Mouse (Mus musculus) heart, postnatal 36 days (tissue): Measurements from ENCODE around the gene Dbp. TPM values are rescaled to one million over a fixed set of nuclear protein-coding genes. Genes with fewer than 3 reads are reported as not detected.

ENCODE experiments used
- DNase-seq, 2 experiments: peaks; one replicate each; pipeline ENCODE4 v3.0.0; 2021 to 2022
- intact Hi-C: fragments of 180-260 bp; cut with DNase I; formaldehyde crosslinking; loops from one replicate; pipeline ENCODE4 v1.15.1; 2025
- total RNA-seq, 2 experiments: library from RNA; stranded (reverse); gene quantifications; 2 replicates each; pipeline ENCODE4 v1.2.3; 2021

Gene Dbp
- total RNA-seq, 2 experiments from 2014 or later: 44.4 to 158 TPM

- intact Hi-C loops: loop anchor here (5.0 kb wide), 1 partner anchor 997 kb away; no protein-coding TSS in a partner anchor
- no peak for DNase-seq
These were observed 4.9 kb downstream of the Dbp start for GRCm38 (mm10) chr7:45709677-45710355.

GRCm38 (mm10) chr7:45710477-45711191, 5.7 kb downstream of the Dbp start:
- DNase-seq: peak; percentile 28 to 37
- intact Hi-C loops: no loop called here

- intact Hi-C loops: no loop called here
- no peak for DNase-seq
These were observed 6.6 kb downstream of the Dbp start for GRCm38 (mm10) chr7:45711316-45712021.

- intact Hi-C loops: no loop called here
- DNase-seq: peak; percentile 40 to 52
These were observed 7.3 kb downstream of the Dbp start for GRCm38 (mm10) chr7:45712022-45712757.

- DNase-seq: no peak
- intact Hi-C loops: no loop called here
These were observed 8.5 kb downstream of the Dbp start for GRCm38 (mm10) chr7:45713396-45713795.

GRCm38 (mm10) chr7:45713881-45714520, 9.1 kb downstream of the Dbp start:
- no peak for DNase-seq
- intact Hi-C loops: no loop called here

- intact Hi-C loops: loop anchor here (5.0 kb wide), 1 partner anchor 208 kb away; the partner anchor contains the start of genes Ccdc114 and Emp3
- no peak for DNase-seq
These were observed 9.8 kb downstream of the Dbp start for GRCm38 (mm10) chr7:45714630-45715089.

- peak; percentile 94 to 95 for DNase-seq
- intact Hi-C loops: loop anchor here (5.0 kb wide), 1 partner anchor 207 kb away; the partner anchor contains the start of genes Ccdc114 and Emp3
These were observed 10.3 kb downstream of the Dbp start, which contains the start of gene Rpl18 for GRCm38 (mm10) chr7:45715090-45715708. Rpl18 (plus strand) TSS chr7:45715457.

GRCm38 (mm10) chr7:45715741-45716459, 11.0 kb downstream of the Dbp start:
- intact Hi-C loops: loop anchor here (5.0 kb wide), 1 partner anchor 206 kb away; the partner anchor contains the start of genes Ccdc114 and Emp3
- DNase-seq: peak; percentile 34 to 40

GRCm38 (mm10) chr7:45716460-45716857, 11.6 kb downstream of the Dbp start:
- intact Hi-C loops: loop anchor here (5.0 kb wide), 1 partner anchor 206 kb away; the partner anchor contains the start of genes Ccdc114 and Emp3
- no peak for DNase-seq

GRCm38 (mm10) chr7:45716952-45717917, 12.3 kb downstream of the Dbp start:
- intact Hi-C loops: loop anchor here (5.0 kb wide), 1 partner anchor 205 kb away; the partner anchor contains the start of genes Ccdc114 and Emp3
- no peak for DNase-seq

GRCm38 (mm10) chr7:45717918-45718297, 13.0 kb downstream of the Dbp start, which contains the start of gene Sphk2:
Sphk2 (minus strand) TSS chr7:45718002.
- intact Hi-C loops: loop anchor here (5.0 kb wide), 1 partner anchor 204 kb away; the partner anchor contains the start of genes Ccdc114 and Emp3
- DNase-seq: peak; percentile 98 to 99

- no peak for DNase-seq
- intact Hi-C loops: loop anchor here (5.0 kb wide), 1 partner anchor 204 kb away; the partner anchor contains the start of genes Ccdc114 and Emp3
These were observed 13.4 kb downstream of the Dbp start for GRCm38 (mm10) chr7:45718331-45718730.

GRCm38 (mm10) chr7:45719180-45719579, 14.3 kb downstream of the Dbp start:
- DNase-seq: no peak
- intact Hi-C loops: loop anchor here (5.0 kb wide), 1 partner anchor 203 kb away; the partner anchor contains the start of genes Ccdc114 and Emp3

- intact Hi-C loops: loop anchor here (5.0 kb wide), 1 partner anchor 202 kb away; the partner anchor contains the start of genes Ccdc114 and Emp3
- DNase-seq: no peak
These were observed 15.0 kb downstream of the Dbp start for GRCm38 (mm10) chr7:45719738-45720412.
